Mouse (Mus musculus) cerebral cortex, adult 2 months (tissue): ENCODE results near the gene Tcp11l1.

Experiments used
- WGBS: fragments of 180-500 bp; shearing (Covaris S2); methylation state at CpG from one replicate; pipeline ENCODE4 v1.1.7; 2018; 5-methylcytosine and 5-hydroxymethylcytosine counted together

The Tcp11l1 gene

DNA sequence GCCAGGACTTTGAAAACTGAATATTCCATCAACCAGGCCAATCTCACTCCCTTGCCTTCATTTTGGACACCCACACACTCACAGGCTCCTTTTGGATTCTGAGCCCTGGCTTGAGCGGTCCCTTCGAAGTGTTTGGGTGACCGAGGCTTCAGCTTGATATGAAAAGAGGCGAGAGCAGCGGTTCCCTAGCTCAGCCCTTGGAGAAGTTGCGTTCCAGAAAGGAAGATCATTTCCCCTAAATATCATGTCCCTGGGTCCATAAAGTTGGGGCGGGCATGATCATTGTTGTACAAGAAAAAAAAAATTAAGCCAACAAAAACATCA is 479 bp upstream of the Tcp11l1 start:
- under 1% methylated on average over 7 of the region's 7 CpGs for WGBS

GRCm38 (mm10) chr2:104710670-104711370 is 1.1 kb downstream of the Tcp11l1 start:
- WGBS: 15% methylated on average over 6 of the region's 6 CpGs

DNA sequence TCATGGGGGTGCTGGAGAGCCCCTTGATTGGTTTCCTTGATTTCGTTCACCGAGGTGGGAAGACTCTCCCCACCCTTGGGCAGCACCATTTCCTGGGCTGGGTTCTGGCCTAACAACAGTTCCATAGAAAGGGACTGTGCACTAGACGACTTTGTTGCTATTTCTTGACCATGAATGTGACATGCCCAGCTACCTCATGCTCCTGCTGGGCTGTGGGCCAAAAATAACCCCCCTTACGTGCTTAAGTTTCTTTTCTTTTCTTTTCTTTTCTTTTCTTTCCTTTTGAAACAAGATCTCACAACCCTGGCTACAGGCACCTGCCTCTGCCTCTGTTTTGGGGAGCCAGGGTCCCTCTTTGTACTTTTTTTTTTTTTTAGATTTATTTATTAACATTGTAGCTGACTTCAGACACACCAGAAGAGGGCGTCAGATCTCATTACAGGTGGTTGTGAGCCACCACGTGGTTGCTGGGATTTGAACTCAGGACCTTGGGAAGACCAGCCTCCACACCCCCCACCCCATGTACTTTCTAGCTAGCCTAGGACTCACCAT is 2.1 kb downstream of the Tcp11l1 start:
- WGBS: 46% methylated on average over 6 of the region's 6 CpGs

- WGBS: 80% methylated on average over 3 of the region's 3 CpGs
Observed at GRCm38 (mm10) chr2:104704355-104704754, 7.6 kb downstream of the Tcp11l1 start.

DNA sequence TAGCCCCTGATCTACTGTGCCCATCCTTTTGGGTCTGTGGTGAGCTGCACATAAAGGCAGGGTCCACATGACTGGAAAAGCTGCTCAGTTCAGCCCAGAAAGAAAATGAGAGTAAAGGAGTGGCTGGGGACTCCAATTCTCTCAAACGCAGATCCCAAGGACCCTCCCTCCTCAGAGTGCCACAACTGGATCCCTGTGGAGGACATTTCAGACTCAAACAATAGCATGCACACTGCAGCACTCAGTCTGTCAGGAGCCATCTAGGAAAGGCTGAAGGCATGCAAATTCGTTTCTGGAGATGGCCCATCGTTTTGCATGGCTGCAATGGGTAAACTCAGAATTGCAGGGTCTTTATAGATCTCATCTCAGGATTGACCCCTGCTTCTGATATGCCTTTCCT is 8.8 kb downstream of the Tcp11l1 start:
- 69% methylated on average over 3 of the region's 3 CpGs for WGBS

DNA sequence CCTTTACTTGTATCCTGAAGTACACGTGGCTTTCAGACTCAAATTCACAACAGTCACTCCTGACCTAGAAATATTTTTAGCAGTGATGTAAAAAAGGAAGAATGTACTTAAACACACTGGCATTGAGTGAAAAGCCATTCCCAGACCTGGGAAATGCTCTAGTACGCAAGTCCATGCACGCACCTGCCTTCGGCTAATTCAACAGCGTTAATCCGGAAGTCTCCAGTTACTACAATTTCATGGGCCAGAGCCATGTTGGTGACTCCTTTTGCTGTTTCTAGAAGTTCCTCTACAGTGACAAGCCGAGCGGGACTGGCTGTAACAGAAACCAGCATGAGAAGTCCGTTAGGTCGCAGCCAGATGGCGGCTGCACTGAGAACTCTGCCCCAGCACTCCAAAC is 12.3 kb downstream of the Tcp11l1 start:
- WGBS: 82% methylated on average over 11 of the region's 11 CpGs

DNA sequence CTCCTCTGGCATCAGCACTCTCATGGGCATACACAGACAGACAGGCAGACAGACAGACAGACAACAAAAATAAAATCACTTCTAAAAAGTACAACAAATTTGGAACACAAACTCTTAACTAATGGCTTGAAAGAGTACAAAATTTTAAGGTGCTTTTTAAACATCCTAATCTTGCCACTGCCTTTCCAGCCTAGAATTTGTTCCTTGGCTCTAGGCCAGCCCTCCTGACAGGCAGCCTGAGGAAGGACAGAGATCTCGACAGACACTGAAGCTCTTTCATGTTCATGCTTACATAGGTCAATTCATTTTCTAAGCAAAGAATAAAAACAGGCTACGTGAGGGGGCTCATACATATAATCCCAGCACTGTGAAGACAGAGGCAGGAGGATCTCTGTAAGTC is 19.4 kb downstream of the Tcp11l1 start:
- WGBS: 42% methylated on average over 2 of the region's 2 CpGs

GRCm38 (mm10) chr2:104690720-104691119 is 21.2 kb downstream of the Tcp11l1 start:
- WGBS: 80% methylated on average over 4 of the region's 4 CpGs

GRCm38 (mm10) chr2:104688724-104689123 is 23.2 kb downstream of the Tcp11l1 start:
- WGBS: 52% methylated on average over 8 of the region's 8 CpGs

DNA sequence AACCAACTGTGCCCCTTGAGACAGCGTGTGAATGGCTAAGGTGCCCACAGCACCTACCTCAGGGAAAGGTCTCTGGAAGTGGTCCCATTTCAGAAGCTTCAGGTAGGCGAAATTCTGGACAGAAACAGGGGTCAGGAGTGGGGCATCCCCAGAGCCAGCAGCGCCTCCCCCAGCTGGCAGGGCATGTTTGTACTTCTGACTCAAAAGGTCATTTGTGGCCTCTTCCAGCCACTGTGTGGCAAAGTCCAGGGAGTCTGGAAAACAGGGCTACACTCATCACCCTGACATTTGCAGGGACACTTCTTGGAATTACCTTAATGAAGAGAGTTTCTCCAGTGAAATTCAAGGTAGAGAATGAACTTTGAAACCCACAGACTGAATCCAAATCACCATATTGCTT is 23.6 kb downstream of the Tcp11l1 start:
- WGBS: 91% methylated on average over 3 of the region's 3 CpGs

DNA sequence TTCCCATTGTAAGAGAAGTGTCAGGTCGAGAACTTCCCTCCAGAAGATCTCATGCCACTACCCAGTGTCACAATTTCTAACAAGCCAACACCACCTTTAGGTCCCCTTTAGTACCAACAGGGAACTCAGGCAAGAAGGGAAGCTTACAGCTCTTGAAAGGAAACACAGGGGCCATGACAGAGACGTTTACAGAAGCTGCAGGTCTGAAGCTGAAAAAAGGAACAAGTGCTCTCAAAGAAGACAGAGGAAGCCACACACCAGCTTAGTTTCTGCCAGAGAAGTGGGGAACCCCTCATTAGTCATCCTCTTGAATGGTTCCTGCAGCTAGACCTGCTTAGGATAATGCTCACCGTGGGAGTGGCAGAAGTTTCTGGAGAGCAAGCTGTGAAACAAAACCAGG is 24.7 kb downstream of the Tcp11l1 start:
- 70% methylated on average over 3 of the region's 3 CpGs for WGBS

GRCm38 (mm10) chr2:104685418-104685817 is 26.6 kb downstream of the Tcp11l1 start:
- WGBS: 8% methylated on average over 13 of the region's 13 CpGs

DNA sequence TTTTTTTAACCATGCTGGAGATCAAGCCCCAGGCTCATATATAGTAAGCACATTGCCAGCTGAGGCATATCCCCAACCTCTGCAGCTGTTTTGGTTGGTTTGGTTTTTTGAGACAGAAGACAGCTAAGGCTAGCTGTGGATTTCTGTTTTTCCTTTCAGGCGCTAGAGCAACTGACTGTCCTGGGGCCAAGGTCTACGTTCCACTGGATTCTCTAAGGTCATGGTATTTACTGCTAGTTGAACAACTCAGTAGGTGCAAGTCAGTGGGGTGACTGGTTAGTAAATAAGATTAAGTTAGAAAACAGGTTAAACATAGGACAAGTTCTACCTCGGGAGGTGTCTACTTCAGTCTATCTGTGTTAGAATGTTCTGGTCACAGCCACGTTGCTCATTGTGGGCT is 27.2 kb downstream of the Tcp11l1 start:
- 92% methylated on average over 4 of the region's 4 CpGs for WGBS

- WGBS: 79% methylated on average over 3 of the region's 3 CpGs
Observed at GRCm38 (mm10) chr2:104677326-104677725, 34.6 kb downstream of the Tcp11l1 start.

- 89% methylated on average over 6 of the region's 6 CpGs for WGBS
Observed at GRCm38 (mm10) chr2:104669122-104669804, 42.7 kb downstream of the Tcp11l1 start.

DNA sequence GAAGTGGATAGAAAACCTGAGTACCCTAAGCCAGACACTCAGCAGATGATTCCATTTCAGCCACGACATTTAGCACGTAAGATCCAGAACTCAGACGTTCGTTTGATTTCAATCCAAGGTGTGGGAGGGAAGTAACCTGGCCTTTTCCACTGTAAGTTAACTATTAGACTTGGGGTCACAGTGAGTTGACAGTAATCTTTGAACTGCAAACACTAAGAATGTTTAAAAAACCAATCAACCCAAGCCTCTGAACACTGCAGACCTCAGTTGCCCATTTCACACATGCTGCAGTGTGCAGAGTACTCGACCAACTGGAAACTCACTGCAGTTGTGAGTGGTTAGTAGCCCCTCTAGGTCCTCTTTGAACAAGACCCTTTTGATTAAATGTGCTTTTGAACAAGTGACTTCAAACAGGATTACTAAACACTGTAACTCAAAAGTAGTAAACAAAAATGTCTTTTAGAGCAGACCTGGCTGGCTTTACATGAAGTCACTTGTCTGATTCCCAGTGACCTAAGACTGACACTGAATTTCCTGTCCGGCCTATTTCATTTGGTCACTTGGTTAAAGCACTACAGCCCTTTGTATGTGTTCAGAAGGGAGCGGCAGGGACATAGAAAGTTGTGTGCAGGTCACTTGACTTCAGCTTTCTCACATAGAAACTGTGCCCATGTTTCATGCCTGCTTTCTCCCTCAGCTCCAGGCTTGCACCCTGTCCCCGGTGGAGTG is 48.4 kb downstream of the Tcp11l1 start:
- 80% methylated on average over 8 of the region's 8 CpGs for WGBS

GRCm38 (mm10) chr2:104658659-104659058 is 53.3 kb downstream of the Tcp11l1 start:
- WGBS: 88% methylated on average over 1 of the region's 1 CpGs

GRCm38 (mm10) chr2:104615985-104616711 is 95.8 kb downstream of the Tcp11l1 start:
- 93% methylated on average over 4 of the region's 4 CpGs for WGBS

DNA sequence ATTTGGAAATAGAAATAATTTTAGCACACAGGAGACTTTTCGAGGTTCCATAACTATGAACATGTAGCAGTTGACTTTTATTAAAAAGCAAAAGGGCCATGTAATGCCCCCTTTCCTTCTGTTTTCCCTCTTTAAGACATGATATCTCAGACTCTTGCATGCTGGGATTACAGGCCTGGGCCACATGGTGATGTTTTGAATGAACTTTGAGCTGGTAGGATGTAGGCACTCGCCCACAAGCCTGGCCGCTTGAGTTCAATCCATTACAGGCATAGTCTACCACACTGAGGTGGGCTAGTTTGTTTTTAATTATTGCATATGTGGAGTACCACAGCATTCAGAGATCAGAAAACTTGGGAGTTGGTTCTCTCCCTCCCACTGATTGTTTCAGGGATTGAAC is 97.2 kb downstream of the Tcp11l1 start:
- 84% methylated on average over 3 of the region's 3 CpGs for WGBS
